Mouse (Mus musculus): ENCODE data around the gene A930033H14Rik.

- TF ChIP-seq CTCF (IDR thresholded peaks at IDR 0.05; ENCODE audit: low read depth, low read length) (no peak), POLR2A (IDR thresholded peaks at IDR 0.05; ENCODE audit: extremely low read depth, insufficient read depth, low read length) (no peak)
Measured at GRCm38 (mm10) chr10:69240530-69240929, 27.6 kb upstream of the A930033H14Rik start.

Measured in liver, adult 2 months (tissue).